Mouse (Mus musculus): ENCODE data around the gene F830045P16Rik. TPM values are rescaled to one million over a fixed set of nuclear protein-coding genes. Genes with fewer than 3 reads are reported as not detected.
"Not testable (repeated sequence)": the region's sequence is repeated elsewhere in the genome, so short reads cannot be mapped to it uniquely, and the experiment has no call there.

Gene F830045P16Rik
- total RNA-seq, 2 experiments from 2014 or later = 0.86 to 1.2 TPM

GRCm38 (mm10) chr2:129512147-129512546 is 24.3 kb downstream of the F830045P16Rik start:
- not testable (repeated sequence) for DNase-seq (ENCODE audit: low spot score in 2 of 2)

GRCm38 (mm10) chr2:129502641-129503040 is 33.8 kb downstream of the F830045P16Rik start:
- peak; percentile 73 to 79 for DNase-seq (ENCODE audit: low spot score in 2 of 2)

- DNase-seq (ENCODE audit: low spot score in 2 of 2) = no peak
Measured at GRCm38 (mm10) chr2:129489496-129490285, 46.7 kb downstream of the F830045P16Rik start.

GRCm38 (mm10) chr2:129483150-129483549 is 53.3 kb downstream of the F830045P16Rik start:
- DNase-seq (ENCODE audit: low spot score in 2 of 2) = no peak

GRCm38 (mm10) chr2:129471905-129472304 is 64.5 kb downstream of the F830045P16Rik start:
- DNase-seq (ENCODE audit: low spot score in 2 of 2) = peak; percentile 38 to 40

GRCm38 (mm10) chr2:129470839-129471238 is 65.6 kb downstream of the F830045P16Rik start:
- no peak for DNase-seq (ENCODE audit: low spot score in 2 of 2)

- not testable (repeated sequence) for DNase-seq (ENCODE audit: low spot score in 2 of 2)
Measured at GRCm38 (mm10) chr2:129438772-129439171, 97.6 kb downstream of the F830045P16Rik start.

GRCm38 (mm10) chr2:129435154-129435553 is 101.2 kb downstream of the F830045P16Rik start:
- DNase-seq (ENCODE audit: low spot score in 2 of 2) = peak in 1 of 2 experiments; percentile 22

GRCm38 (mm10) chr2:129423741-129424140 is 112.7 kb downstream of the F830045P16Rik start:
- DNase-seq (ENCODE audit: low spot score in 2 of 2) = no peak

- DNase-seq (ENCODE audit: low spot score in 2 of 2) = no peak
Measured at GRCm38 (mm10) chr2:129420897-129421561, 115.4 kb downstream of the F830045P16Rik start.

- no peak for DNase-seq (ENCODE audit: low spot score in 2 of 2)
Measured at GRCm38 (mm10) chr2:129419361-129419880, 117.0 kb downstream of the F830045P16Rik start.

GRCm38 (mm10) chr2:129414593-129414992 is 121.8 kb downstream of the F830045P16Rik start:
- DNase-seq (ENCODE audit: low spot score in 2 of 2) = no peak

GRCm38 (mm10) chr2:129413488-129413887 is 122.9 kb downstream of the F830045P16Rik start:
- no peak for DNase-seq (ENCODE audit: low spot score in 2 of 2)

- DNase-seq (ENCODE audit: low spot score in 2 of 2) = no peak
Measured at GRCm38 (mm10) chr2:129411651-129412050, 124.8 kb downstream of the F830045P16Rik start.

GRCm38 (mm10) chr2:129410344-129410743 is 126.1 kb downstream of the F830045P16Rik start:
- no peak for DNase-seq (ENCODE audit: low spot score in 2 of 2)

- DNase-seq (ENCODE audit: low spot score in 2 of 2) = peak; percentile 88 to 90
Measured at GRCm38 (mm10) chr2:129408476-129408875, 127.9 kb downstream of the F830045P16Rik start.

Other genes with a start within 250 kb of the F830045P16Rik start
- under 1 TPM; 0.30 to 0.37 TPM for gene Ckap2l, start 239.4 kb downstream of the F830045P16Rik start, total RNA-seq (2021)
- under 1 TPM; 0.73 to 0.77 TPM for gene Il1a, start 226.6 kb downstream of the F830045P16Rik start, total RNA-seq (2021)
- gene Il1b, start 165.5 kb downstream of the F830045P16Rik start, total RNA-seq (2021) = under 1 TPM in 1 of 2 experiments, not detected in 1; 0.33 TPM
- 100 to 1,000 TPM; 370 to 383 TPM for gene Sirpa, start 56.2 kb upstream of the F830045P16Rik start, total RNA-seq (2021)
- 10 to 100 TPM; 33.4 to 38.8 TPM for gene Pdyn, start 163.2 kb upstream of the F830045P16Rik start, total RNA-seq (2021)

Measured in left cerebral cortex, adult 18-20 months (tissue).